Mouse (Mus musculus) small intestine, adult 2 months (tissue): ENCODE measurements around the gene Krt13. TPM values are rescaled to one million over a fixed set of nuclear protein-coding genes. Genes with fewer than 3 reads are reported as not detected.

Source experiments
- H3K27ac ChIP-seq: fragments of 200-500 bp; 2 replicates; pipeline ENCODE4 v1.5.1; 2012; ENCODE audit warnings: low read depth, low read length, control low read depth, inconsistent platforms; ENCODE audit not compliant: insufficient read depth
- H3K27me3 ChIP-seq: fragments of 200-500 bp; 2 replicates; pipeline ENCODE4 v1.6.1; 2012; ENCODE audit warnings: mild to moderate bottlenecking, moderate library complexity, low read length, inconsistent platforms; ENCODE audit not compliant: control insufficient read depth, insufficient read depth
- H3K36me3 ChIP-seq: fragments of 200-500 bp; 2 replicates; pipeline ENCODE4 v1.6.1; 2012; ENCODE audit warnings: mild to moderate bottlenecking, low read length, control low read depth, inconsistent platforms; ENCODE audit not compliant: control insufficient read depth, insufficient read depth
- H3K4me1 ChIP-seq: fragments of 200-500 bp; 2 replicates; pipeline ENCODE4 v1.6.1; 2012; ENCODE audit warnings: low read length, inconsistent platforms, mixed read lengths; ENCODE audit not compliant: control insufficient read depth, insufficient read depth, insufficient read length
- H3K4me3 ChIP-seq: fragments of 200-500 bp; 2 replicates; pipeline ENCODE4 v1.5.1; 2012; ENCODE audit warnings: low read depth, mild to moderate bottlenecking, control low read depth, inconsistent platforms, low read length, moderate library complexity
- CTCF ChIP-seq: fragments of 200-500 bp; IDR thresholded peaks from 2 replicates; pipeline ENCODE4 v1.5.1; 2012; ENCODE audit warnings: low read depth, mild to moderate bottlenecking, control low read depth, inconsistent platforms, low read length, moderate library complexity, mixed read lengths; ENCODE audit not compliant: insufficient replicate concordance, insufficient read length; ENCODE audit errors: extremely low read depth
- POLR2A ChIP-seq: fragments of 200-500 bp; IDR thresholded peaks from 2 replicates; pipeline ENCODE4 v1.6.1; 2012; ENCODE audit warnings: low read depth, mild to moderate bottlenecking, control low read depth, inconsistent platforms, low read length, moderate library complexity
- WGBS: fragments of 180-500 bp; shearing (Covaris S2); methylation state at CpG from one replicate; pipeline ENCODE4 v1.1.7; 2018; 5-methylcytosine and 5-hydroxymethylcytosine counted together
- polyA plus RNA-seq: library from polyadenylated mRNA; depleted of rRNA; stranded (reverse); fragments of >200 nt; gene quantifications from 2 replicates; pipeline ENCODE4 v1.2.3, GENCODE M21; 2012; rRNA removed

Gene Krt13
- polyA plus RNA-seq, 1 experiment = not detected

GRCm38 (mm10) chr11:100087861-100088260 is 33.5 kb downstream of the Krt13 start, which contains the start of gene Krt32:
Gene Krt32 (minus strand): TSS chr11:100088226.
- WGBS = 91% methylated on average over 10 of the region's 10 CpGs
- Histone ChIP-seq H3K27me3 (no peaks in the 10 kb centered on the region), H3K4me3 (no peak within 1 kb of the TSS), H3K4me1 (peaks cover 8% of the 10 kb centered on the region; the same call in 1 of the 2 replicates), H3K27ac (no peak within 1 kb of the TSS), H3K36me3 (no peaks in the 10 kb centered on the region)
- no peak for TF ChIP-seq CTCF
- no peak for TF ChIP-seq POLR2A

DNA sequence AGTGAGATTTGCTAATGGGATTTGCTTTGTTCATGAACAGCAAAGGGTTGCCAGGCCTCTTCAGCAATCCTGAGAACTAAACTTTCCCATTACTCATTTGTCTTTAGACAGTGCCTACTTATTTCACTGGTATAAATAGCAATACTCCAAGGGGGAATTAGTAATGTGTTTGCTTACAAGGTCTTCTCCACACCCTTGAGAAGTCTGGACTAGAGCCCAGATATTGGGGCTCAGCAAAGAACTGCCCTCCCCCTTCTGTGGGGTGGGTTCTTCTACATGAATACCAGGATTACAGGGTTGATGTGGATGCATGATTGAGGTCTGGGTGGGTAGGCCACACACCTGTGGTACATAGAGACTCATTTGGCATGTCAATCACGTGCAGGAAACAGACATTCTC is 47.5 kb downstream of the Krt13 start:
- Histone ChIP-seq H3K4me3 (no peak overlapping the region), H3K36me3 (no peaks in the 10 kb centered on the region), H3K4me1 (no peaks in the 10 kb centered on the region), H3K27me3 (no peaks in the 10 kb centered on the region), H3K27ac (no peak overlapping the region)
- WGBS = 39% methylated on average over 1 of the region's 1 CpGs
- TF ChIP-seq POLR2A = no peak
- no peak for TF ChIP-seq CTCF

Other genes starting within 250 kb of the Krt13 start
- not detected in 2 replicates for gene Krtap9-1, start 248.2 kb downstream of the Krt13 start, polyA plus RNA-seq
- gene Gm11567, start 242.4 kb downstream of the Krt13 start, polyA plus RNA-seq = not detected in 2 replicates
- gene Krtap31-1, start 213.6 kb downstream of the Krt13 start, polyA plus RNA-seq = not detected in 2 replicates
- gene Gm11565, start 206.8 kb downstream of the Krt13 start, polyA plus RNA-seq = not detected in 2 replicates
- not detected in 2 replicates for gene Krtap31-2, start 185.3 kb downstream of the Krt13 start, polyA plus RNA-seq
- not detected in 2 replicates for gene Krtap9-5, start 173.1 kb downstream of the Krt13 start, polyA plus RNA-seq
- not detected in 2 replicates for gene Krtap29-1, start 142.5 kb downstream of the Krt13 start, polyA plus RNA-seq
- not detected in 2 replicates for gene Krtap16-1, start 135.0 kb downstream of the Krt13 start, polyA plus RNA-seq
- not detected in 2 replicates for gene Krtap17-1, start 127.6 kb downstream of the Krt13 start, polyA plus RNA-seq
- gene Krt33a, start 105.4 kb downstream of the Krt13 start, polyA plus RNA-seq = not detected in 2 replicates
- gene Krt33b, start 91.7 kb downstream of the Krt13 start, polyA plus RNA-seq = not detected in 2 replicates
- not detected in 2 replicates for gene Krt34, start 80.0 kb downstream of the Krt13 start, polyA plus RNA-seq
- 0.20 TPM in 1 of 2 replicates, not detected in the other for gene Krt31, start 71.0 kb downstream of the Krt13 start, polyA plus RNA-seq
- not detected in 2 replicates for gene Krt32, start 33.3 kb downstream of the Krt13 start, polyA plus RNA-seq
- not detected in 2 replicates for gene Krt35, start 25.3 kb downstream of the Krt13 start, polyA plus RNA-seq
- not detected in 2 replicates for gene Krt36, start 15.9 kb downstream of the Krt13 start, polyA plus RNA-seq
- 0.32 and 1.1 TPM in 2 replicates for gene Krt15, start 14.4 kb upstream of the Krt13 start, polyA plus RNA-seq
- gene Krt19, start 27.1 kb upstream of the Krt13 start, polyA plus RNA-seq = 1,218 and 2,324 TPM in 2 replicates
- not detected in 2 replicates for gene Krt9, start 71.7 kb upstream of the Krt13 start, polyA plus RNA-seq
- gene Krt14, start 86.0 kb upstream of the Krt13 start, polyA plus RNA-seq = 0.27 TPM in 1 of 2 replicates, not detected in the other
- gene Krt16, start 127.3 kb upstream of the Krt13 start, polyA plus RNA-seq = 0.08 TPM in 1 of 2 replicates, not detected in the other
- gene Krt17, start 139.5 kb upstream of the Krt13 start, polyA plus RNA-seq = 0.11 and 0.72 TPM in 2 replicates
- 0.09 TPM in 1 of 2 replicates, not detected in the other for gene Krt42, start 148.3 kb upstream of the Krt13 start, polyA plus RNA-seq
- gene Eif1, start 198.3 kb upstream of the Krt13 start, polyA plus RNA-seq = 49.3 and 102 TPM in 2 replicates
- gene Gast, start 212.8 kb upstream of the Krt13 start, polyA plus RNA-seq = 0.38 and 336 TPM in 2 replicates
- 2.7 and 4.6 TPM in 2 replicates for gene Hap1, start 234.6 kb upstream of the Krt13 start, polyA plus RNA-seq